Mouse (Mus musculus): ENCODE measurements around the gene Acrbp.

DNA sequence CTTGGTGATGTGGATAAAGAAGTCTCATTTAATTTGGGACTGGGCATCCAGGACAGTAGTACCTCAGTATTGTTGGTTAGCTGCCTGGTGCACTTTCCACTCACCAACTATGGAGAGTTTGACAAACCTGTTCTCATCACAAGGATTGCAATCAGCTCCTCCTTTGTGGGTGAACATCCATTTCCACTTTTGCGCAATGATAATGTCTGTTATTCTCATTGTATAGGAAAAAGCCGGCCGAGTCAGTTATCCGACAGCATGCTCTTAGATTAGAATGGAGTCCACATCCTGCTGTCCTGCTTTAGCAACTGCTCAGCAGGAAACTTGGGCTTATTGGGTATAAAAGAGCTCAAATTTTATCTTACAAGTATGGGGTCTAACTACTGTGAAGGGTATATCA is 10.8 kb upstream of the Acrbp start:
- no peak for TF ChIP-seq CTCF (IDR thresholded peaks at IDR 0.05; ENCODE audit: low read depth, low read length)
- no peak for TF ChIP-seq POLR2A (IDR thresholded peaks at IDR 0.05; ENCODE audit: extremely low read depth, insufficient read depth, low read length)
